Mouse (Mus musculus) liver, adult 2 months (tissue): ENCODE results near the gene Smu1.

Experiments used
- CTCF ChIP-seq: fragments of 200-500 bp; IDR thresholded peaks from 2 replicates; pipeline ENCODE4 v1.5.1; 2011; ENCODE audit warnings: low read depth, low read length, control low read depth
- POLR2A ChIP-seq: fragments of 200-500 bp; IDR thresholded peaks from 2 replicates; pipeline ENCODE4 v1.6.1; 2011; ENCODE audit warnings: low read length, control low read depth; ENCODE audit not compliant: insufficient read depth; ENCODE audit errors: extremely low read depth

DNA sequence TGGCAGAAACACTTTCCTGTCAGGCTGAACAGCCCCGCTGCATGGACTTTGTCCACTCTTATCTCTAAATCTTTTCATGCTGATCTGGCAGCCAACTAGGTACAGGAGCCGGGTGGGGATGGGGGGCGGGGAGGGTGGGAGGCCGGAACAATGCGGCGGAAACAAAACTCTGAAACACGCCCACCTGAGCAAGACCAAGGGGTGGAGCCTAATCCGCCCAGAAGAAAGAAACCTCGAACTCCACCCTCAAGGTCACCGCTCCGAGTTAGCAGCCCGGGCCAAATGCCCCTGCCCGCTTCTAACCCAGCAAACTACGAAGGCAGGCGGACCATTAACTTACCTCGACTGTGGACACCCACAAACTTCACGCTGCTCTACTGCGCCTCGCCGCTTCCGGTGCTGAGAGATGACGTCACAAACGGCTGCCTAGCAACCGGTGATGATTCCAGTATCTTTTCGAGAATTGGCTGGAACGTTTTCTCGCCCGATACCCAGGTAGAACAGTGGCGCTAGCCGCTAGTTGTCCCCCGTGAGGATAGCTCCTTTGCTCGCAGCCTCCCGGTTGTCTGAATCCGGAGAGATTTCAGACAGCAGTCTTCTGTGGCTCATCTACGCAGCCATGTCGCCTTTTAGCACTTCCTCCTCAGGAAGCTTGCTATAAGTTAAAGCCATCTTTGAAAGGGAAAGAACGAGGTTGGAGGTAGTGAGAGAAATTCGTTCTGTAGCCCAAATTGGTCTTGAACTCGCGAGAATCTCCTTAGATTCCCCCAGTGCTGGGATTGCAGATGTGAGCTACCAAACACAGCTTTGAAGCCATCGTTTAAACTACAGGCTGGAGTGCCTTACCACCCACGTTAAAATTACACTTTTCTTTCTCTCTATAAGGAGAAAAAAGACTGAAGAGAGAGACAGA, 54.7 kb downstream of the Smu1 start, which contains the start of gene Aptx:
- TF ChIP-seq CTCF (peak; percentile 20), POLR2A (peak; percentile 83)
